Mouse (Mus musculus) E14TG2a.4 (cell line): ENCODE measurements around the gene Ddc.

ENCODE experiments used
- H3K27me3 ChIP-seq: 2 replicates; pipeline ENCODE4 v1.6.1; 2014; ENCODE audit warnings: low read length, control low read depth; ENCODE audit not compliant: insufficient read depth
- H3K36me3 ChIP-seq: 2 replicates; pipeline ENCODE4 v1.6.1; 2014; ENCODE audit warnings: low read length, control low read depth; ENCODE audit not compliant: insufficient read depth
- H3K4me1 ChIP-seq: replicated peaks from 2 replicates; pipeline ENCODE4 v1.6.1; 2014; ENCODE audit warnings: low read depth, low read length, control low read depth
- H3K4me3 ChIP-seq: replicated peaks from 2 replicates; pipeline ENCODE4 v1.5.1; 2014; ENCODE audit warnings: mild to moderate bottlenecking, low read length
- H3K9me3 ChIP-seq: 2 replicates; pipeline ENCODE4 v1.6.1; 2014; ENCODE audit warnings: low read length, control low read depth
- CTCF ChIP-seq: conservative IDR thresholded peaks from 2 replicates; pipeline ENCODE4 v1.5.1; 2014; ENCODE audit warnings: low read length
- NANOG ChIP-seq: IDR thresholded peaks from 2 replicates; pipeline ENCODE4 v1.6.1; 2014; ENCODE audit warnings: borderline replicate concordance, low read length, mixed read lengths
- POU5F1 ChIP-seq: IDR thresholded peaks from 2 replicates; pipeline ENCODE4 v1.6.1; 2014; ENCODE audit warnings: low read length, borderline replicate concordance

Gene Ddc

DNA sequence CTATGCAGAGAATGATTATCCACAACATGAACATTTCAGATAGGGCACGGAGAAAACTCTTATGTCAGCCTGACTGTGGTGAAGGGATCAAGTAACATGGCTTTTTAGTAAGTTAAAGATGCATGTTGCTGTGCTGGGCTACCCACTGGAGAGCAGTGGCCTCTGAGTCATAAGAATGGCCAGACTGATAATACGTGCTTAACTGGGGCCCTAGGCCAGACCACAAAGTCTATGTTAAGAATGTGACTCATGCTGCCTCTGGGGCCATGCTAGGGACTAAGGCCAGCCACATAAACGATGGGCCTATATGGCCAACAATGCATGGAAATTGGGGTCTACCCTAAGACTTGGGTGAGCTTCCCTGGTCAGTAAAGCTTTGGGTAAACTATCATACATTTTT lies 41.7 kb upstream of the Ddc start:
- peaks cover 44% of the 10 kb centered on the region for H3K4me1 ChIP-seq
- no peaks in the 10 kb centered on the region for H3K9me3 ChIP-seq
- no peaks in the 10 kb centered on the region for H3K27me3 ChIP-seq
- no peak overlapping the region for H3K4me3 ChIP-seq
- no peak for TF ChIP-seq NANOG
- no peak for TF ChIP-seq POU5F1
- TF ChIP-seq CTCF, result no peak
- peaks cover 56% of the 10 kb centered on the region for H3K36me3 ChIP-seq

DNA sequence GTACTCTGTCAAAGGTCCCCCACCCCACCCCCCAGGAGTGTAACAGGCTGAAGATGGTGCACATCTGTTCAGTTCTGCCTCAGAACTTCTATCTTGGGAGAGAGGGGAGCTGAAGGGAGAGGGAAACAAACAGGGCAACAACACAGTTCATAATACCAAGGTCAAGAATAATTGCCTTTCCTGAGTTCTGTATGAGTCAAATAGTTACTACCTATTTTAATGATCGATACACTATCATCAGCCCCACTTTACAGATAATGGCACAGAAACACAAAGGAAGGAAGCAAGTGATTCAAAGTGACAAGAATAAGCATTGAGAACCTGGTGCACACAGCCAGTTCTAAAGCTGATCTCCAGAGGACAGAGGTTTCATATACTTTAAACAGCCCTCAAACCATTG lies 40.6 kb upstream of the Ddc start:
- peaks cover 56% of the 10 kb centered on the region for H3K36me3 ChIP-seq
- no peaks in the 10 kb centered on the region for H3K9me3 ChIP-seq
- no peaks in the 10 kb centered on the region for H3K27me3 ChIP-seq
- H3K4me1 ChIP-seq, result peaks cover 34% of the 10 kb centered on the region
- no peak for TF ChIP-seq NANOG
- no peak for TF ChIP-seq POU5F1
- TF ChIP-seq CTCF, result no peak
- no peak overlapping the region for H3K4me3 ChIP-seq

DNA sequence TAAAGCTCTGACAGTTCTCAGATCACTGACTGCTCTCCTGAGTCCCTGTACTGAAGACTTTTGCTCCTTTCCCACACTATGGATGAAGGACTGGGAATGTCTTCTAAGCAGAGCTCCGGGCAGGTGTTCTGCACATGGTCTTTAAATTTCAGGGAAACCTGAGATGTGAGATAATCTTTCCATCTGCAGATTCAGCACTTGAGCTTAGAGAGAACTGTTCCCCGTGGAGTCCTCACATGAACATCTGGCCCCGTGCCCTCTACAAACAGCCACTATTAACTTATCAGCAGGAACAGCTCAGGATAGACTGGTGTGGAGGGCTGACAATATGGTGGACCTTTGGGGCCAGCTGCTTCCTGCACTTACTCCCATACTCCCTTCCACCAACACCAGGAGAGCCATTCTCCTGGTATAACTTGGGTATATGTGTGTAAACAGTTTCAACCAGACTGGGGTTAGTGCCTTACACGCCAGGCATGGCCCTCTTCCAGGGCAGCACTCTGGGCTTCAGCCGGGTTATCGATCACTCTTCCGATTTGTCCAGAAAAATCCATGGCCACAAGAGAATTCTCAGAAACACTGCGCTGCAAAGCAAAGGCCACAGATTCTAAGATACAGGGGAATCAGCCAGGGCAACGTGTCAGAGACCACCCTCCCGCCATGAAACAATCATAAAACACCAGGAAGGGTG lies 39.5 kb upstream of the Ddc start:
- no peak overlapping the region for H3K4me3 ChIP-seq
- H3K36me3 ChIP-seq, result peaks cover 65% of the 10 kb centered on the region
- H3K9me3 ChIP-seq, result no peaks in the 10 kb centered on the region
- no peak for TF ChIP-seq CTCF
- TF ChIP-seq NANOG, result no peak
- TF ChIP-seq POU5F1, result no peak
- H3K4me1 ChIP-seq, result peaks cover 31% of the 10 kb centered on the region
- H3K27me3 ChIP-seq, result no peaks in the 10 kb centered on the region

DNA sequence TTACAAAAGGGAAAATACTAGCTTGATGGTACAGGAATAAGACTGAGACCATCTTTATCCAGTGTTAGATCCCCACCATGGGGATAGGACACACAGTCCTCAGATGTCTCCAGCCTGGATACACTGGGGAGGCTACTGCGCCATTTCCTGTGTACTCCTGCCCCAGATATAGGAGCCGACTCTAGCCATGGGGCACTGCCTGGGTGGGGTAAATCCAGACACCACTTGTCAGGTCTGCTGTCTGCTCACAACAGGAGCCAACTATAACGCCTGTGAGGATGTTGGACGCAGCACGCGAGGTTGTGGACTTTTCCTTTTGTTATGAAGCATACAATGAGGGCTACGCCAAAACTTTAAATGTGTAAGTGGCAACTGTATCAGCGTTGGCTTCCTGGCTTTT lies 36.9 kb upstream of the Ddc start:
- H3K9me3 ChIP-seq, result no peaks in the 10 kb centered on the region
- peaks cover 16% of the 10 kb centered on the region for H3K4me1 ChIP-seq
- TF ChIP-seq NANOG, result no peak
- no peak for TF ChIP-seq CTCF
- TF ChIP-seq POU5F1, result no peak
- no peaks in the 10 kb centered on the region for H3K27me3 ChIP-seq
- H3K4me3 ChIP-seq, result no peak overlapping the region
- peaks cover 74% of the 10 kb centered on the region for H3K36me3 ChIP-seq

DNA sequence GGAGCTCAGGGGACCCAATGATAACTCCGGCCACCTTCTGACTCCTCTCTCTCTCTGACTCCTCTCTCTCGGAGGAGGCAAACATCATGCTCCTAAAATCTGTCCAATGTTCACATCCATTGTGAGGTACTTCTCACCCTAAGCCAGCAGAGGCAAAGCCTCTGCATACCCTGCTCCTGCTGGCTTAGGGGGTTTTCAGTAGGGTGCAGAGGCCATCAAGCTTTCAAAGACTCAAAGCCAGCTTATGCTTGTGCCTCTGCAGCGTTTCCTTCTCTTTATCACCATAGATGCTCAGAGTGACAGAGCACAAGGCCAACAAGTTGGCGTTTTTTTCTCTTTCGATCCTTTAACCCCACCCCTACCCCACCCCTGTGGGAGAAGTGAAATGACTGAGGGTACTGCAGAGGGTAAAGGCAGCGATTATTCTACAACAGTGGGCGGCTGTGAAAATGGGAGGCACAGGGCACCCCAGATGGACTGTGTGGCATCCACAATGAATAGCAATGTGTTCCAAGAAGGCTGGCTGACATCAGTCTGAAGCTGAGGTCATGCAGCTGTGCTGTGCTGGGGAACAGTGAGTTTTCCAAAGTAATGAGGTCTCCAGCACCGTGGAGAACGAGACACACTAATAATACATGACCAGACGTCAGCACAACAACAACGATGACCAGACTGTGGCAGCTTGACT lies 34.3 kb upstream of the Ddc start:
- Histone ChIP-seq H3K27me3 (no peaks in the 10 kb centered on the region), H3K4me1 (peaks cover 16% of the 10 kb centered on the region), H3K9me3 (no peaks in the 10 kb centered on the region), H3K36me3 (peaks cover 53% of the 10 kb centered on the region), H3K4me3 (no peak overlapping the region)
- TF ChIP-seq POU5F1 (no peak), CTCF (no peak), NANOG (no peak)

DNA sequence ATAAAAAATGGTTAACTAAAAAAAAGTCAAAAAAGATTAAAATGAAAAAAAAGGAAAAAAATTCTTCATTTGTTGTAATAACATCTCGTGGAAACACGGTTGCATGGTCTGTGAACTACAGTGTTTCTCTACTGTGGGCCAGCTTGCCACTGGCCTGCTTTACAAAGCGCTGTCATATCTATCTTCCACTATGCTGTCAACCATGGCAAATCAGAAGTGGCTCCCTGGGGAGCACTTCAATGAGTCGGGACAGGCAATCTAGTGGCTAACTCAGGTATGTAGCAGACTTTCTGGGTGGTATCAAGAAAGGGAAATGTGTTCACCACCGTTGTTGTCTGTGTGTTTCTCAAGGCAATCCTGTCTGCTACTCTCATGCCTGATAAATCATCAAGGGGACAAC lies 33.7 kb upstream of the Ddc start:
- no peaks in the 10 kb centered on the region for H3K9me3 ChIP-seq
- H3K27me3 ChIP-seq, result no peaks in the 10 kb centered on the region
- TF ChIP-seq POU5F1 (no peak), CTCF (no peak), NANOG (no peak)
- H3K4me3 ChIP-seq, result no peak overlapping the region
- peaks cover 16% of the 10 kb centered on the region for H3K4me1 ChIP-seq
- peaks cover 47% of the 10 kb centered on the region for H3K36me3 ChIP-seq

DNA sequence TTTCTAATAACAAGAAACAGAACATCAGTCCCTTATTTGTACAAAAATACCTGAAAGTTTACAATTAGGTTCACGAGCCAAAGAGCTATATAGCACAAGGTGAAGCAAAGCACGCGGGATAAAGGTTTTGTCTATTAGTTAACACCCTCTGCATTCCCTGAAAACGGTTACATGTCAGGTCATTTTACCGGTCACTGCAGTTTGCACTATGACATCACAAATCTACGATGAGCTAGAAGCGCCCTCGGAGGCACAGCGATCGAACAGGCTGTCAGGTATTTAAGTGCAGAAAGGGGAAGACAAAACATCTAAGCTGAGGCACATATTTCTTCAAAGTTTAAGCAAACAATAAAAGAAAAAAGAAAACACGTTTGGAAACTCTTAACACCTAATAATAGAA lies 32.6 kb upstream of the Ddc start:
- peaks cover 36% of the 10 kb centered on the region for H3K36me3 ChIP-seq
- H3K9me3 ChIP-seq, result no peaks in the 10 kb centered on the region
- TF ChIP-seq POU5F1, result no peak
- H3K4me3 ChIP-seq, result no peak overlapping the region
- H3K27me3 ChIP-seq, result 0 out of 2 replicates have a peak, but pooled peaks cover 3% of the 10 kb centered on the region
- H3K4me1 ChIP-seq, result peaks cover 16% of the 10 kb centered on the region

DNA sequence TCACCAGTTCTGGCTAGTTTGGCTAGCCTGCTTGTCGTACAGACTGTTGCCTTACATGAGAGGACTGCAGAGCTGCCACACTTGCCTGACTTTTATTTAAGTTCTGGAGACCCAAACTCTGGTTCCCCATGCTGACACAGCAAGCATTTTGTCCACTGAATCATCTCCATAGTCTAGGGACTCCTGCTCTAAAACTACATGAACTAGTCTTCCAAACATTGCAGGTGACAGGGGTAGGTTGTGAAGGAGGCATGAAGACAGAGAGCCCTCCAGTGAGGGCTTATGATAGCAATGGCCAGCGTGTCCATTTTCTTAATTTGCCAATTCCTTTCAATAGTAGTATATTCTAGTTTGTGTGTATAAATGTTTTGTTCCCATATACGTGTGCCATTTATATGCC lies 31.1 kb upstream of the Ddc start:
- H3K4me3 ChIP-seq, result no peak overlapping the region
- peaks cover 22% of the 10 kb centered on the region for H3K36me3 ChIP-seq
- H3K9me3 ChIP-seq, result no peaks in the 10 kb centered on the region
- TF ChIP-seq CTCF (no peak), POU5F1 (no peak), NANOG (no peak)
- H3K4me1 ChIP-seq, result peaks cover 24% of the 10 kb centered on the region
- H3K27me3 ChIP-seq, result 0 out of 2 replicates have a peak, but pooled peaks cover 3% of the 10 kb centered on the region

DNA sequence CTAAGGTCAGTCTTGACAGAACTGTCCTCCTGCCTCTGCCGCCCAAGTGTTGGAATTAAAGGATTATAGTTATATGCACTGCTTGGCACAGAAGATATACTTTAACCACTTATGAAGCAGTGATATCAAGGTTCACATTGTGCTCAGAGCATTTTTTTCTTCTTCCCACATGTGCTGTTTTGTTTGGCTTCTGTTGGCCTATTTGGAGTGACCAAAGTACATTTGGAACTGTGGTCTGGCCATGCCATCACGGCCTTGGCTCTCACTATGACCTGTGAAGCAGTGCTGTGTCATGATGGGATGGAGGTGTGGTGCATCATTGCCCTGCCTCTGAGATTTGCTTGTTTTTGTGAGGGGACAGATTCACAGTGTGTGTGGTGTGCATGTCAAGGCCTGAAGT lies 30.6 kb upstream of the Ddc start:
- H3K4me3 ChIP-seq, result no peak overlapping the region
- H3K27me3 ChIP-seq, result 0 out of 2 replicates have a peak, but pooled peaks cover 3% of the 10 kb centered on the region
- H3K9me3 ChIP-seq, result no peaks in the 10 kb centered on the region
- peaks cover 29% of the 10 kb centered on the region for H3K4me1 ChIP-seq
- TF ChIP-seq NANOG, result no peak
- TF ChIP-seq POU5F1, result no peak
- no peak for TF ChIP-seq CTCF
- peaks cover 17% of the 10 kb centered on the region for H3K36me3 ChIP-seq
